Mouse (Mus musculus): ENCODE measurements around the gene Ifnk.

GRCm38 (mm10) chr4:35133411-35133810 lies 18.4 kb upstream of the Ifnk start:
- no peak for TF ChIP-seq CTCF (IDR thresholded peaks at IDR 0.05; ENCODE audit: borderline replicate concordance, extremely low read depth, insufficient read depth, insufficient read length)
- no peak for TF ChIP-seq POLR2A (IDR thresholded peaks at IDR 0.05; ENCODE audit: borderline replicate concordance, extremely low read depth, insufficient read depth, insufficient read length, poor library complexity, severe bottlenecking)
